Mouse (Mus musculus): Measurements from ENCODE around the gene Cbfa2t3. TPM values are rescaled to one million over a fixed set of nuclear protein-coding genes. Genes with fewer than 3 reads are reported as not detected.
"Not testable (repeated sequence)": the region's sequence is repeated elsewhere in the genome, so short reads cannot be mapped to it uniquely, and the experiment has no call there.

Gene Cbfa2t3
- polyA plus RNA-seq, 1 experiment from 2014 or later, result 21.2 TPM

- Histone ChIP-seq H3K4me2 (no peak overlapping the region), H3K36me3 (peaks cover 18% of the 10 kb centered on the region), H3K27ac (replicated peaks) (peak overlapping the region; percentile 66), H3K9me3 (no peaks in the 10 kb centered on the region), H3K4me3 (no peak overlapping the region), H3K4me1 (replicated peaks) (peaks cover 22% of the 10 kb centered on the region), H3K9ac (no peak overlapping the region), H3K27me3 (no peaks in the 10 kb centered on the region)
- peak; percentile 58 for ATAC-seq (ENCODE audit: low FRiP score, low read depth)
- 32% methylated on average over 16 of the region's 16 CpGs for WGBS
Measured at GRCm38 (mm10) chr8:122639521-122640248, 59.2 kb downstream of the Cbfa2t3 start.

GRCm38 (mm10) chr8:122638601-122639000 is 60.3 kb downstream of the Cbfa2t3 start:
- Histone ChIP-seq H3K9me3 (no peaks in the 10 kb centered on the region), H3K4me2 (no peak overlapping the region), H3K4me3 (no peak overlapping the region), H3K36me3 (peaks cover 28% of the 10 kb centered on the region), H3K27me3 (no peaks in the 10 kb centered on the region), H3K4me1 (replicated peaks) (peaks cover 22% of the 10 kb centered on the region), H3K27ac (replicated peaks) (peak overlapping the region; percentile 66; the same call in 1 of the 2 replicates), H3K9ac (no peak overlapping the region)
- WGBS, result 51% methylated on average over 16 of the region's 16 CpGs
- no peak for ATAC-seq (ENCODE audit: low FRiP score, low read depth)

- Histone ChIP-seq H3K4me1 (replicated peaks) (peaks cover 22% of the 10 kb centered on the region), H3K36me3 (peaks cover 37% of the 10 kb centered on the region), H3K9me3 (no peaks in the 10 kb centered on the region), H3K4me2 (no peak overlapping the region), H3K4me3 (no peak overlapping the region), H3K9ac (no peak overlapping the region), H3K27ac (replicated peaks) (no peak overlapping the region), H3K27me3 (no peaks in the 10 kb centered on the region)
- 88% methylated on average over 9 of the region's 9 CpGs for WGBS
- ATAC-seq (ENCODE audit: low FRiP score, low read depth), result no peak
Measured at GRCm38 (mm10) chr8:122637230-122637629, 61.7 kb downstream of the Cbfa2t3 start.

- Histone ChIP-seq H3K9me3 (no peaks in the 10 kb centered on the region), H3K27me3 (no peaks in the 10 kb centered on the region), H3K36me3 (peaks cover 37% of the 10 kb centered on the region), H3K27ac (replicated peaks) (no peak overlapping the region), H3K4me1 (replicated peaks) (peaks cover 22% of the 10 kb centered on the region), H3K4me3 (no peak overlapping the region), H3K9ac (no peak overlapping the region), H3K4me2 (no peak overlapping the region)
- 65% methylated on average over 9 of the region's 9 CpGs for WGBS
- ATAC-seq (ENCODE audit: low FRiP score, low read depth), result no peak
Measured at GRCm38 (mm10) chr8:122636803-122637175, 62.1 kb downstream of the Cbfa2t3 start.

- Histone ChIP-seq H3K4me1 (replicated peaks) (peaks cover 22% of the 10 kb centered on the region), H3K27ac (replicated peaks) (no peak overlapping the region), H3K27me3 (no peaks in the 10 kb centered on the region), H3K4me2 (no peak overlapping the region), H3K4me3 (no peak overlapping the region), H3K9me3 (no peaks in the 10 kb centered on the region), H3K9ac (no peak overlapping the region), H3K36me3 (peaks cover 37% of the 10 kb centered on the region)
- ATAC-seq (ENCODE audit: low FRiP score, low read depth), result no peak
- 82% methylated on average over 14 of the region's 14 CpGs for WGBS
Measured at GRCm38 (mm10) chr8:122635878-122636802, 62.8 kb downstream of the Cbfa2t3 start.

- Histone ChIP-seq H3K9ac (no peak overlapping the region), H3K27ac (replicated peaks) (no peak overlapping the region), H3K4me3 (no peak overlapping the region), H3K27me3 (no peaks in the 10 kb centered on the region), H3K4me2 (no peak overlapping the region), H3K36me3 (peaks cover 42% of the 10 kb centered on the region), H3K9me3 (no peaks in the 10 kb centered on the region), H3K4me1 (replicated peaks) (peaks cover 7% of the 10 kb centered on the region)
- 93% methylated on average over 14 of the region's 14 CpGs for WGBS
- ATAC-seq (ENCODE audit: low FRiP score, low read depth), result no peak
Measured at GRCm38 (mm10) chr8:122633205-122633604, 65.7 kb downstream of the Cbfa2t3 start.

GRCm38 (mm10) chr8:122632134-122632533 is 66.8 kb downstream of the Cbfa2t3 start:
- not testable (repeated sequence) for H3K4me1 ChIP-seq (replicated peaks); H3K9me3 ChIP-seq; ATAC-seq (ENCODE audit: low FRiP score, low read depth); H3K9ac ChIP-seq; H3K4me3 ChIP-seq; H3K27ac ChIP-seq (replicated peaks); H3K27me3 ChIP-seq; H3K4me2 ChIP-seq
- 79% methylated on average over 3 of the region's 3 CpGs for WGBS
- H3K36me3 ChIP-seq, result peaks cover 38% of the 10 kb centered on the region

GRCm38 (mm10) chr8:122630696-122631095 is 68.2 kb downstream of the Cbfa2t3 start:
- WGBS, result 61% methylated on average over 22 of the region's 22 CpGs
- no peaks in the 10 kb centered on the region for H3K9me3 ChIP-seq
- H3K27ac ChIP-seq (replicated peaks), result no peak overlapping the region
- H3K27me3 ChIP-seq, result no peaks in the 10 kb centered on the region
- H3K4me1 ChIP-seq (replicated peaks), result peaks cover 9% of the 10 kb centered on the region
- no peak overlapping the region for H3K4me3 ChIP-seq
- H3K4me2 ChIP-seq, result no peak overlapping the region
- no peak for ATAC-seq (ENCODE audit: low FRiP score, low read depth)
- peaks cover 35% of the 10 kb centered on the region for H3K36me3 ChIP-seq
- no peak overlapping the region for H3K9ac ChIP-seq

- 23% methylated on average over 10 of the region's 10 CpGs for WGBS
- H3K4me3 ChIP-seq, result no peak overlapping the region
- H3K27ac ChIP-seq (replicated peaks), result no peak overlapping the region
- no peaks in the 10 kb centered on the region for H3K27me3 ChIP-seq
- H3K36me3 ChIP-seq, result peaks cover 24% of the 10 kb centered on the region
- H3K9ac ChIP-seq, result no peak overlapping the region
- no peaks in the 10 kb centered on the region for H3K9me3 ChIP-seq
- H3K4me1 ChIP-seq (replicated peaks), result peaks cover 9% of the 10 kb centered on the region
- ATAC-seq (ENCODE audit: low FRiP score, low read depth), result no peak
- H3K4me2 ChIP-seq, result no peak overlapping the region
Measured at GRCm38 (mm10) chr8:122629388-122629787, 69.5 kb downstream of the Cbfa2t3 start.

- ATAC-seq (ENCODE audit: low FRiP score, low read depth), result no peak
Measured at GRCm38 (mm10) chr8:122626896-122627295, 72.0 kb downstream of the Cbfa2t3 start.

GRCm38 (mm10) chr8:122625811-122626210 is 73.1 kb downstream of the Cbfa2t3 start:
- Histone ChIP-seq H3K9ac (no peak overlapping the region), H3K36me3 (peaks cover 5% of the 10 kb centered on the region; the same call in 1 of the 2 replicates), H3K4me3 (no peak overlapping the region), H3K4me1 (replicated peaks) (peaks cover 7% of the 10 kb centered on the region), H3K9me3 (no peaks in the 10 kb centered on the region), H3K27me3 (no peaks in the 10 kb centered on the region), H3K27ac (replicated peaks) (no peak overlapping the region), H3K4me2 (no peak overlapping the region)
- 82% methylated on average over 9 of the region's 9 CpGs for WGBS
- no peak for ATAC-seq (ENCODE audit: low FRiP score, low read depth)

More at GRCm38 (mm10) chr8:122626896-122627295, 72.0 kb downstream of the Cbfa2t3 start:
- H3K4me2 ChIP-seq, result no peak overlapping the region
- H3K36me3 ChIP-seq, result peaks cover 5% of the 10 kb centered on the region; the same call in 1 of the 2 replicates
- no peaks in the 10 kb centered on the region for H3K9me3 ChIP-seq
- H3K4me3 ChIP-seq, result no peak overlapping the region
- no peak overlapping the region; the same call in 1 of the 2 replicates for H3K27ac ChIP-seq (replicated peaks)
- H3K4me1 ChIP-seq (replicated peaks), result peaks cover 9% of the 10 kb centered on the region
- no peak overlapping the region for H3K9ac ChIP-seq
- no peaks in the 10 kb centered on the region for H3K27me3 ChIP-seq
- whole genome bisulfite sequencing, result 72% methylated on average over 2 of the region's 2 CpGs

GRCm38 (mm10) chr8:122624653-122625052 is 74.3 kb downstream of the Cbfa2t3 start:
- 0 out of 2 replicates have a peak, but pooled peaks cover 3% of the 10 kb centered on the region for H3K4me1 ChIP-seq (replicated peaks)
- ATAC-seq (ENCODE audit: low FRiP score, low read depth), result no peak
- no peaks in the 10 kb centered on the region; the same call in 1 of the 2 replicates for H3K36me3 ChIP-seq
- H3K27ac ChIP-seq (replicated peaks), result no peak overlapping the region
- H3K27me3 ChIP-seq, result no peaks in the 10 kb centered on the region
- no peak overlapping the region for H3K9ac ChIP-seq
- no peaks in the 10 kb centered on the region for H3K9me3 ChIP-seq
- no peak overlapping the region for H3K4me2 ChIP-seq
- 73% methylated on average over 5 of the region's 5 CpGs for WGBS
- H3K4me3 ChIP-seq, result no peak overlapping the region
